Comparison of ENCODE assay signal across 14 mouse cellular contexts in genomic region chr1:66252333-66252724, GRCm38 (mm10).
A peak's percentile ranks its signal among the peaks of the same experiment; 100 is the strongest.
DNase-seq lines count a peak whose midpoint lies in the region; ATAC-seq and TF ChIP-seq lines count a peak whose summit lies in the region.
"Had no signal": no experiment of that assay in that cellular context is flagged by ENCODE, and none has a peak within 500 bp of the region (broad histone marks: within the 10 kb centered on the region; RNA-seq: fewer than 3 reads in every experiment).

No protein-coding gene starts in this region.

- H3K27me3 ChIP-seq in intestine, embryonic 14.5 days (replicated peaks; ENCODE audit: control insufficient read depth, insufficient read depth, low read length): no peaks in the 10 kb centered on the region
- no peaks in the 10 kb centered on the region for H3K27me3 ChIP-seq in intestine, postnatal 0 days (replicated peaks; ENCODE audit: control insufficient read depth, insufficient read depth, low read length)
- H3K27me3 ChIP-seq in forebrain, embryonic 14.5 days (replicated peaks; ENCODE audit: control insufficient read depth, insufficient read depth, low read length): no peaks in the 10 kb centered on the region
- H3K27me3 ChIP-seq in limb, embryonic 12.5 days: no peaks in the 10 kb centered on the region
- H3K27me3 ChIP-seq in midbrain, postnatal 0 days (ENCODE audit: insufficient read depth, low read length): no peaks in the 10 kb centered on the region

- TF ChIP-seq CTCF in intestine, postnatal 0 days (IDR thresholded peaks at IDR 0.05; ENCODE audit: low read depth): no peak
- no peak for TF ChIP-seq CTCF in midbrain, postnatal 0 days (IDR thresholded peaks at IDR 0.05)

- no peak overlapping the region for H3K9ac ChIP-seq in intestine, embryonic 14.5 days (ENCODE audit: low read length)
- H3K9ac ChIP-seq in intestine, postnatal 0 days (ENCODE audit: low read depth, low read length): no peak overlapping the region
- peak overlapping the region; percentile 35; the same call in 1 of the 2 replicates for H3K9ac ChIP-seq in forebrain, embryonic 14.5 days (ENCODE audit: low read length)
- no peak overlapping the region for H3K9ac ChIP-seq in limb, embryonic 12.5 days (replicated peaks)
- no peak overlapping the region for H3K9ac ChIP-seq in midbrain, postnatal 0 days (replicated peaks; ENCODE audit: low read length, poor library complexity, severe bottlenecking)

- H3K36me3 ChIP-seq in intestine, embryonic 14.5 days (ENCODE audit: control insufficient read depth, insufficient read depth, low read length): no peaks in the 10 kb centered on the region
- no peaks in the 10 kb centered on the region for H3K36me3 ChIP-seq in intestine, postnatal 0 days (ENCODE audit: control insufficient read depth, insufficient read depth)
- H3K36me3 ChIP-seq in forebrain, embryonic 14.5 days (ENCODE audit: control insufficient read depth, insufficient read depth, low read length): peaks cover 11% of the 10 kb centered on the region
- H3K36me3 ChIP-seq in limb, embryonic 12.5 days: no peaks in the 10 kb centered on the region
- 0 out of 2 replicates have a peak, but pooled peaks cover 4% of the 10 kb centered on the region for H3K36me3 ChIP-seq in midbrain, postnatal 0 days (ENCODE audit: insufficient read depth, low read length)
- H3K36me3 ChIP-seq: G1E had no signal

- DNase-seq in intestine, embryonic 14.5 days (ENCODE audit: low spot score): no peak
- no peak for DNase-seq in forebrain, embryonic 14.5 days (ENCODE audit: low spot score)
- DNase-seq in midbrain, postnatal 0 days (ENCODE audit: low spot score): no peak
- DNase-seq in heart, adult 11 months: no peak
- no peak for DNase-seq in urinary bladder, adult 2 months (ENCODE audit: low spot score)
- no peak for DNase-seq in layer of hippocampus, adult 9-11 months
- DNase-seq: B cell, adult 2 months; cerebellum, adult 9-10 months; heart, postnatal 10 days; spleen, adult 18-20 months; thymus, adult 2 months had no signal

- H3K4me3 ChIP-seq in intestine, embryonic 14.5 days (ENCODE audit: low read depth, low read length): no peak overlapping the region
- H3K4me3 ChIP-seq in intestine, postnatal 0 days (ENCODE audit: low read depth, low read length): no peak overlapping the region
- no peak overlapping the region for H3K4me3 ChIP-seq in forebrain, embryonic 14.5 days (ENCODE audit: low read depth, low read length)
- H3K4me3 ChIP-seq in limb, embryonic 12.5 days (replicated peaks): no peak overlapping the region
- H3K4me3 ChIP-seq in midbrain, postnatal 0 days (ENCODE audit: low read depth, low read length): no peak overlapping the region

- H3K4me1 ChIP-seq in intestine, embryonic 14.5 days (replicated peaks; ENCODE audit: control insufficient read depth, insufficient read depth, low read length): peaks cover 7% of the 10 kb centered on the region; the same call in 1 of the 2 replicates
- H3K4me1 ChIP-seq in intestine, postnatal 0 days (replicated peaks; ENCODE audit: control insufficient read depth, insufficient read depth, low read length): no peaks in the 10 kb centered on the region
- peaks cover 25% of the 10 kb centered on the region for H3K4me1 ChIP-seq in forebrain, embryonic 14.5 days (ENCODE audit: control insufficient read depth, insufficient read depth, low read length)
- peaks cover 16% of the 10 kb centered on the region for H3K4me1 ChIP-seq in limb, embryonic 12.5 days (replicated peaks)
- H3K4me1 ChIP-seq in midbrain, postnatal 0 days (ENCODE audit: insufficient read depth, low read length): no peaks in the 10 kb centered on the region; the same call in 1 of the 2 replicates

- H3K27ac ChIP-seq in intestine, embryonic 14.5 days (ENCODE audit: low read depth): peak overlapping the region; percentile 5; the same call in 1 of the 2 replicates
- H3K27ac ChIP-seq in intestine, postnatal 0 days (ENCODE audit: low read depth, low read length): no peak overlapping the region
- H3K27ac ChIP-seq in forebrain, embryonic 14.5 days (ENCODE audit: low read depth, low read length): peak overlapping the region; percentile 78
- H3K27ac ChIP-seq in limb, embryonic 12.5 days: peak overlapping the region; percentile 82
- H3K27ac ChIP-seq in midbrain, postnatal 0 days (ENCODE audit: low read depth, low read length): peak overlapping the region; percentile 19; the same call in 1 of the 2 replicates

- peak overlapping the region; percentile 22; the same call in 1 of the 2 replicates for H3K4me2 ChIP-seq in intestine, embryonic 14.5 days (ENCODE audit: low read length)
- no peak overlapping the region for H3K4me2 ChIP-seq in intestine, postnatal 0 days (replicated peaks; ENCODE audit: low read depth)
- no peak overlapping the region for H3K4me2 ChIP-seq in forebrain, embryonic 14.5 days (ENCODE audit: low read length)
- H3K4me2 ChIP-seq in limb, embryonic 12.5 days: peak overlapping the region; percentile 15
- H3K4me2 ChIP-seq in midbrain, postnatal 0 days (ENCODE audit: low read depth, low read length, poor library complexity, severe bottlenecking): no peak overlapping the region

- H3K9me3 ChIP-seq in intestine, embryonic 14.5 days (ENCODE audit: control insufficient read depth, low read length): no peaks in the 10 kb centered on the region
- no peaks in the 10 kb centered on the region for H3K9me3 ChIP-seq in intestine, postnatal 0 days (ENCODE audit: control insufficient read depth)
- no peaks in the 10 kb centered on the region for H3K9me3 ChIP-seq in forebrain, embryonic 14.5 days (replicated peaks; ENCODE audit: control insufficient read depth, low read length)
- no peaks in the 10 kb centered on the region for H3K9me3 ChIP-seq in limb, embryonic 12.5 days
- H3K9me3 ChIP-seq in midbrain, postnatal 0 days (ENCODE audit: low read length): no peaks in the 10 kb centered on the region
- H3K9me3 ChIP-seq: G1E had no signal

- ATAC-seq in intestine, embryonic 14.5 days (replicated peaks; ENCODE audit: low FRiP score, low TSS enrichment, low read depth): no peak
- no peak for ATAC-seq in intestine, postnatal 0 days
- ATAC-seq in forebrain, embryonic 14.5 days: no peak
- no peak for ATAC-seq in limb, embryonic 12.5 days (ENCODE audit: insufficient number of reproducible peaks, insufficient read depth, low FRiP score, low TSS enrichment, low read depth)
- no peak for ATAC-seq in midbrain, postnatal 0 days (ENCODE audit: low FRiP score)

- 53% methylated on average over 8 of the region's 8 CpGs for WGBS in intestine, embryonic 14.5 days
- 43% methylated on average over 8 of the region's 8 CpGs for WGBS in intestine, postnatal 0 days
- 32% methylated on average over 8 of the region's 8 CpGs for WGBS in forebrain, embryonic 14.5 days
- WGBS in limb, embryonic 12.5 days: 57% methylated on average over 8 of the region's 8 CpGs
- 73% methylated on average over 8 of the region's 8 CpGs for WGBS in midbrain, postnatal 0 days

Comparison
In these comparisons a context has a peak if more than half of its experiments do, and no peak if none do; other contexts are left out.
1. H3K4me2 ChIP-seq: peak in intestine, embryonic 14.5 days (single experiment) and limb, embryonic 12.5 days (single experiment); none in intestine, postnatal 0 days (single experiment), forebrain, embryonic 14.5 days (single experiment) and midbrain, postnatal 0 days (single experiment).